Mouse (Mus musculus): ENCODE data around the gene Lclat1. TPM values are rescaled to one million over a fixed set of nuclear protein-coding genes. Genes with fewer than 3 reads are reported as not detected.

Lclat1 gene
- polyA plus RNA-seq, 1 experiment from 2014 or later: 23.8 TPM

GRCm38 (mm10) chr17:73196139-73196538, 88.4 kb downstream of the Lclat1 start:
- Histone ChIP-seq H3K36me3 (ENCODE audit: control insufficient read depth, insufficient read depth, low read length) (no peaks in the 10 kb centered on the region), H3K27me3 (ENCODE audit: control insufficient read depth, insufficient read depth, low read length) (no peaks in the 10 kb centered on the region), H3K4me1 (ENCODE audit: control insufficient read depth, insufficient read depth, low read length) (no peaks in the 10 kb centered on the region), H3K27ac (ENCODE audit: low read depth, low read length) (no peak overlapping the region), H3K4me3 (ENCODE audit: low read depth, low read length) (no peak overlapping the region), H3K9ac (replicated peaks; ENCODE audit: low read depth, low read length) (no peak overlapping the region), H3K9me3 (ENCODE audit: control insufficient read depth, low read length) (no peaks in the 10 kb centered on the region), H3K4me2 (ENCODE audit: low read depth, low read length) (no peak overlapping the region)
- ATAC-seq (ENCODE audit: low read depth): no peak
- WGBS: 100% methylated on average over 1 of the region's 1 CpGs

- Histone ChIP-seq H3K4me3 (ENCODE audit: low read depth, low read length) (no peak overlapping the region), H3K9me3 (ENCODE audit: control insufficient read depth, low read length) (no peaks in the 10 kb centered on the region), H3K4me2 (ENCODE audit: low read depth, low read length) (no peak overlapping the region), H3K27me3 (ENCODE audit: control insufficient read depth, insufficient read depth, low read length) (no peaks in the 10 kb centered on the region), H3K27ac (ENCODE audit: low read depth, low read length) (no peak overlapping the region), H3K4me1 (ENCODE audit: control insufficient read depth, insufficient read depth, low read length) (no peaks in the 10 kb centered on the region), H3K36me3 (ENCODE audit: control insufficient read depth, insufficient read depth, low read length) (no peaks in the 10 kb centered on the region), H3K9ac (replicated peaks; ENCODE audit: low read depth, low read length) (no peak overlapping the region)
- WGBS: 84% methylated on average over 1 of the region's 1 CpGs
- ATAC-seq (ENCODE audit: low read depth): no peak
Observed at GRCm38 (mm10) chr17:73197724-73198123, 89.9 kb downstream of the Lclat1 start.

GRCm38 (mm10) chr17:73199387-73199786, 91.6 kb downstream of the Lclat1 start:
- Histone ChIP-seq H3K4me2 (ENCODE audit: low read depth, low read length) (no peak overlapping the region), H3K36me3 (ENCODE audit: control insufficient read depth, insufficient read depth, low read length) (no peaks in the 10 kb centered on the region), H3K4me1 (ENCODE audit: control insufficient read depth, insufficient read depth, low read length) (no peaks in the 10 kb centered on the region), H3K9me3 (ENCODE audit: control insufficient read depth, low read length) (no peaks in the 10 kb centered on the region), H3K4me3 (ENCODE audit: low read depth, low read length) (no peak overlapping the region), H3K9ac (replicated peaks; ENCODE audit: low read depth, low read length) (no peak overlapping the region), H3K27ac (ENCODE audit: low read depth, low read length) (no peak overlapping the region), H3K27me3 (ENCODE audit: control insufficient read depth, insufficient read depth, low read length) (no peaks in the 10 kb centered on the region)
- ATAC-seq (ENCODE audit: low read depth): no peak

GRCm38 (mm10) chr17:73200380-73200779, 92.6 kb downstream of the Lclat1 start:
- H3K4me1 ChIP-seq (ENCODE audit: control insufficient read depth, insufficient read depth, low read length): no peaks in the 10 kb centered on the region
- H3K4me3 ChIP-seq (ENCODE audit: low read depth, low read length): no peak overlapping the region
- ATAC-seq (ENCODE audit: low read depth): no peak
- 92% methylated on average over 1 of the region's 1 CpGs for WGBS
- H3K27me3 ChIP-seq (ENCODE audit: control insufficient read depth, insufficient read depth, low read length): no peaks in the 10 kb centered on the region
- no peak overlapping the region for H3K4me2 ChIP-seq (ENCODE audit: low read depth, low read length)
- H3K9ac ChIP-seq (replicated peaks; ENCODE audit: low read depth, low read length): no peak overlapping the region
- no peaks in the 10 kb centered on the region for H3K36me3 ChIP-seq (ENCODE audit: control insufficient read depth, insufficient read depth, low read length)
- H3K9me3 ChIP-seq (ENCODE audit: control insufficient read depth, low read length): no peaks in the 10 kb centered on the region
- no peak overlapping the region for H3K27ac ChIP-seq (ENCODE audit: low read depth, low read length)

GRCm38 (mm10) chr17:73203642-73204332, 96.0 kb downstream of the Lclat1 start:
- H3K4me3 ChIP-seq (ENCODE audit: low read depth, low read length): no peak overlapping the region
- 90% methylated on average over 15 of the region's 15 CpGs for WGBS
- H3K36me3 ChIP-seq (ENCODE audit: control insufficient read depth, insufficient read depth, low read length): no peaks in the 10 kb centered on the region
- no peaks in the 10 kb centered on the region for H3K4me1 ChIP-seq (ENCODE audit: control insufficient read depth, insufficient read depth, low read length)
- H3K27me3 ChIP-seq (ENCODE audit: control insufficient read depth, insufficient read depth, low read length): no peaks in the 10 kb centered on the region
- no peak overlapping the region for H3K9ac ChIP-seq (replicated peaks; ENCODE audit: low read depth, low read length)
- no peak overlapping the region for H3K4me2 ChIP-seq (ENCODE audit: low read depth, low read length)
- ATAC-seq (ENCODE audit: low read depth): no peak
- H3K9me3 ChIP-seq (ENCODE audit: control insufficient read depth, low read length): no peaks in the 10 kb centered on the region
- H3K27ac ChIP-seq (ENCODE audit: low read depth, low read length): no peak overlapping the region

GRCm38 (mm10) chr17:73210960-73211531, 103.3 kb downstream of the Lclat1 start:
- no peaks in the 10 kb centered on the region for H3K9me3 ChIP-seq (ENCODE audit: control insufficient read depth, low read length)
- no peaks in the 10 kb centered on the region for H3K27me3 ChIP-seq (ENCODE audit: control insufficient read depth, insufficient read depth, low read length)
- H3K4me1 ChIP-seq (ENCODE audit: control insufficient read depth, insufficient read depth, low read length): no peaks in the 10 kb centered on the region
- no peak overlapping the region for H3K4me2 ChIP-seq (ENCODE audit: low read depth, low read length)
- H3K4me3 ChIP-seq (ENCODE audit: low read depth, low read length): no peak overlapping the region
- no peak overlapping the region for H3K27ac ChIP-seq (ENCODE audit: low read depth, low read length)
- no peak overlapping the region for H3K9ac ChIP-seq (replicated peaks; ENCODE audit: low read depth, low read length)
- ATAC-seq (ENCODE audit: low read depth): no peak
- no peaks in the 10 kb centered on the region for H3K36me3 ChIP-seq (ENCODE audit: control insufficient read depth, insufficient read depth, low read length)
- WGBS: 80% methylated on average over 5 of the region's 5 CpGs

- Histone ChIP-seq H3K9me3 (ENCODE audit: control insufficient read depth, low read length) (no peaks in the 10 kb centered on the region), H3K9ac (replicated peaks; ENCODE audit: low read depth, low read length) (no peak overlapping the region), H3K4me3 (ENCODE audit: low read depth, low read length) (no peak overlapping the region), H3K4me2 (ENCODE audit: low read depth, low read length) (no peak overlapping the region), H3K36me3 (ENCODE audit: control insufficient read depth, insufficient read depth, low read length) (no peaks in the 10 kb centered on the region), H3K27me3 (ENCODE audit: control insufficient read depth, insufficient read depth, low read length) (no peaks in the 10 kb centered on the region), H3K4me1 (ENCODE audit: control insufficient read depth, insufficient read depth, low read length) (no peaks in the 10 kb centered on the region), H3K27ac (ENCODE audit: low read depth, low read length) (no peak overlapping the region)
- 86% methylated on average over 3 of the region's 3 CpGs for WGBS
- ATAC-seq (ENCODE audit: low read depth): no peak
Observed at GRCm38 (mm10) chr17:73212754-73213153, 105.0 kb downstream of the Lclat1 start.

GRCm38 (mm10) chr17:73213187-73213586, 105.4 kb downstream of the Lclat1 start:
- no peaks in the 10 kb centered on the region for H3K4me1 ChIP-seq (ENCODE audit: control insufficient read depth, insufficient read depth, low read length)
- no peaks in the 10 kb centered on the region for H3K36me3 ChIP-seq (ENCODE audit: control insufficient read depth, insufficient read depth, low read length)
- no peak overlapping the region for H3K27ac ChIP-seq (ENCODE audit: low read depth, low read length)
- no peak for ATAC-seq (ENCODE audit: low read depth)
- H3K4me3 ChIP-seq (ENCODE audit: low read depth, low read length): no peak overlapping the region
- H3K27me3 ChIP-seq (ENCODE audit: control insufficient read depth, insufficient read depth, low read length): no peaks in the 10 kb centered on the region
- no peaks in the 10 kb centered on the region for H3K9me3 ChIP-seq (ENCODE audit: control insufficient read depth, low read length)
- whole genome bisulfite sequencing: 75% methylated on average over 1 of the region's 1 CpGs
- no peak overlapping the region for H3K4me2 ChIP-seq (ENCODE audit: low read depth, low read length)
- H3K9ac ChIP-seq (replicated peaks; ENCODE audit: low read depth, low read length): no peak overlapping the region

- Histone ChIP-seq H3K36me3 (ENCODE audit: control insufficient read depth, insufficient read depth, low read length) (no peaks in the 10 kb centered on the region), H3K4me1 (ENCODE audit: control insufficient read depth, insufficient read depth, low read length) (no peaks in the 10 kb centered on the region), H3K27me3 (ENCODE audit: control insufficient read depth, insufficient read depth, low read length) (no peaks in the 10 kb centered on the region), H3K4me2 (ENCODE audit: low read depth, low read length) (no peak overlapping the region), H3K9ac (replicated peaks; ENCODE audit: low read depth, low read length) (no peak overlapping the region), H3K9me3 (ENCODE audit: control insufficient read depth, low read length) (no peaks in the 10 kb centered on the region), H3K27ac (ENCODE audit: low read depth, low read length) (no peak overlapping the region), H3K4me3 (ENCODE audit: low read depth, low read length) (no peak overlapping the region)
- ATAC-seq (ENCODE audit: low read depth): no peak
- 70% methylated on average over 2 of the region's 2 CpGs for WGBS
Observed at GRCm38 (mm10) chr17:73213677-73214076, 105.9 kb downstream of the Lclat1 start.

All from neural tube, embryonic 14.5 days (tissue).